Mouse (Mus musculus): ENCODE data around the gene Dlg2. TPM values are rescaled to one million over a fixed set of nuclear protein-coding genes. Genes with fewer than 3 reads are reported as not detected.

Dlg2 gene
- polyA plus RNA-seq, 1 experiment = 0.85 TPM

- H3K9me3 ChIP-seq (replicated peaks; ENCODE audit: control insufficient read depth, insufficient read depth, low read length, poor library complexity, severe bottlenecking) = no peaks in the 10 kb centered on the region
- H3K27ac ChIP-seq (ENCODE audit: insufficient read depth, low read length) = no peak overlapping the region
- H3K9ac ChIP-seq (ENCODE audit: low read depth, poor library complexity, severe bottlenecking) = no peak overlapping the region
- TF ChIP-seq CTCF (IDR thresholded peaks at IDR 0.05; ENCODE audit: low read depth, low read length) (no peak), POLR2A (IDR thresholded peaks at IDR 0.05; ENCODE audit: insufficient read depth, low read length) (no peak), EP300 (IDR thresholded peaks at IDR 0.05; ENCODE audit: insufficient read depth, low read depth, low read length) (no peak)
- H3K4me1 ChIP-seq (ENCODE audit: control insufficient read depth, insufficient read depth, low read length) = no peaks in the 10 kb centered on the region
- no peak overlapping the region for H3K4me3 ChIP-seq (ENCODE audit: low read depth, low read length)
- H3K36me3 ChIP-seq (ENCODE audit: control insufficient read depth, insufficient read depth, low read length, poor library complexity, severe bottlenecking) = no peaks in the 10 kb centered on the region
- H3K27me3 ChIP-seq (ENCODE audit: control insufficient read depth, insufficient read depth, low read length, poor library complexity, severe bottlenecking) = no peaks in the 10 kb centered on the region
Observed at GRCm38 (mm10) chr7:92396783-92397182, 1920.3 kb downstream of the Dlg2 start.

- H3K9me3 ChIP-seq (replicated peaks; ENCODE audit: control insufficient read depth, insufficient read depth, low read length, poor library complexity, severe bottlenecking) = no peaks in the 10 kb centered on the region
- no peak overlapping the region for H3K27ac ChIP-seq (ENCODE audit: insufficient read depth, low read length)
- H3K9ac ChIP-seq (ENCODE audit: low read depth, poor library complexity, severe bottlenecking) = no peak overlapping the region
- H3K27me3 ChIP-seq (ENCODE audit: control insufficient read depth, insufficient read depth, low read length, poor library complexity, severe bottlenecking) = no peaks in the 10 kb centered on the region
- TF ChIP-seq POLR2A (IDR thresholded peaks at IDR 0.05; ENCODE audit: insufficient read depth, low read length) (no peak), EP300 (IDR thresholded peaks at IDR 0.05; ENCODE audit: insufficient read depth, low read depth, low read length) (no peak), CTCF (IDR thresholded peaks at IDR 0.05; ENCODE audit: low read depth, low read length) (no peak)
- H3K4me3 ChIP-seq (ENCODE audit: low read depth, low read length) = no peak overlapping the region
- H3K36me3 ChIP-seq (ENCODE audit: control insufficient read depth, insufficient read depth, low read length, poor library complexity, severe bottlenecking) = no peaks in the 10 kb centered on the region
- no peaks in the 10 kb centered on the region for H3K4me1 ChIP-seq (ENCODE audit: control insufficient read depth, insufficient read depth, low read length)
Observed at GRCm38 (mm10) chr7:92398841-92399240, 1922.4 kb downstream of the Dlg2 start.

- H3K27ac ChIP-seq (ENCODE audit: insufficient read depth, low read length) = no peak overlapping the region
- no peaks in the 10 kb centered on the region for H3K27me3 ChIP-seq (ENCODE audit: control insufficient read depth, insufficient read depth, low read length, poor library complexity, severe bottlenecking)
- H3K9me3 ChIP-seq (replicated peaks; ENCODE audit: control insufficient read depth, insufficient read depth, low read length, poor library complexity, severe bottlenecking) = no peaks in the 10 kb centered on the region
- no peak overlapping the region for H3K9ac ChIP-seq (ENCODE audit: low read depth, poor library complexity, severe bottlenecking)
- no peak overlapping the region for H3K4me3 ChIP-seq (ENCODE audit: low read depth, low read length)
- no peaks in the 10 kb centered on the region for H3K4me1 ChIP-seq (ENCODE audit: control insufficient read depth, insufficient read depth, low read length)
- H3K36me3 ChIP-seq (ENCODE audit: control insufficient read depth, insufficient read depth, low read length, poor library complexity, severe bottlenecking) = no peaks in the 10 kb centered on the region
- TF ChIP-seq POLR2A (IDR thresholded peaks at IDR 0.05; ENCODE audit: insufficient read depth, low read length) = no peak
- TF ChIP-seq CTCF (IDR thresholded peaks at IDR 0.05; ENCODE audit: low read depth, low read length) = no peak
- no peak for TF ChIP-seq EP300 (IDR thresholded peaks at IDR 0.05; ENCODE audit: insufficient read depth, low read depth, low read length)
Observed at GRCm38 (mm10) chr7:92400551-92400950, 1924.1 kb downstream of the Dlg2 start.

- H3K4me1 ChIP-seq (ENCODE audit: control insufficient read depth, insufficient read depth, low read length) = no peaks in the 10 kb centered on the region
- TF ChIP-seq EP300 (IDR thresholded peaks at IDR 0.05; ENCODE audit: insufficient read depth, low read depth, low read length) = no peak
- TF ChIP-seq CTCF (IDR thresholded peaks at IDR 0.05; ENCODE audit: low read depth, low read length) = no peak
- TF ChIP-seq POLR2A (IDR thresholded peaks at IDR 0.05; ENCODE audit: insufficient read depth, low read length) = no peak
- H3K9ac ChIP-seq (ENCODE audit: low read depth, poor library complexity, severe bottlenecking) = no peak overlapping the region
- H3K36me3 ChIP-seq (ENCODE audit: control insufficient read depth, insufficient read depth, low read length, poor library complexity, severe bottlenecking) = no peaks in the 10 kb centered on the region
- H3K4me3 ChIP-seq (ENCODE audit: low read depth, low read length) = no peak overlapping the region
- H3K9me3 ChIP-seq (replicated peaks; ENCODE audit: control insufficient read depth, insufficient read depth, low read length, poor library complexity, severe bottlenecking) = no peaks in the 10 kb centered on the region
- H3K27me3 ChIP-seq (ENCODE audit: control insufficient read depth, insufficient read depth, low read length, poor library complexity, severe bottlenecking) = no peaks in the 10 kb centered on the region
- H3K27ac ChIP-seq (ENCODE audit: insufficient read depth, low read length) = no peak overlapping the region
Observed at GRCm38 (mm10) chr7:92401001-92401688, 1924.7 kb downstream of the Dlg2 start.

- no peaks in the 10 kb centered on the region for H3K9me3 ChIP-seq (replicated peaks; ENCODE audit: control insufficient read depth, insufficient read depth, low read length, poor library complexity, severe bottlenecking)
- no peaks in the 10 kb centered on the region for H3K27me3 ChIP-seq (ENCODE audit: control insufficient read depth, insufficient read depth, low read length, poor library complexity, severe bottlenecking)
- H3K36me3 ChIP-seq (ENCODE audit: control insufficient read depth, insufficient read depth, low read length, poor library complexity, severe bottlenecking) = no peaks in the 10 kb centered on the region
- H3K4me1 ChIP-seq (ENCODE audit: control insufficient read depth, insufficient read depth, low read length) = no peaks in the 10 kb centered on the region
- no peak overlapping the region for H3K9ac ChIP-seq (ENCODE audit: low read depth, poor library complexity, severe bottlenecking)
- no peak overlapping the region for H3K4me3 ChIP-seq (ENCODE audit: low read depth, low read length)
- TF ChIP-seq CTCF (IDR thresholded peaks at IDR 0.05; ENCODE audit: low read depth, low read length) (peak; percentile 58), EP300 (IDR thresholded peaks at IDR 0.05; ENCODE audit: insufficient read depth, low read depth, low read length) (no peak)
- no peak overlapping the region for H3K27ac ChIP-seq (ENCODE audit: insufficient read depth, low read length)
Observed at GRCm38 (mm10) chr7:92408479-92408878, 1932.0 kb downstream of the Dlg2 start.

- H3K4me1 ChIP-seq (ENCODE audit: control insufficient read depth, insufficient read depth, low read length) = no peaks in the 10 kb centered on the region
- no peak for TF ChIP-seq EP300 (IDR thresholded peaks at IDR 0.05; ENCODE audit: insufficient read depth, low read depth, low read length)
- TF ChIP-seq POLR2A (IDR thresholded peaks at IDR 0.05; ENCODE audit: insufficient read depth, low read length) = no peak
- TF ChIP-seq CTCF (IDR thresholded peaks at IDR 0.05; ENCODE audit: low read depth, low read length) = no peak
- no peaks in the 10 kb centered on the region for H3K27me3 ChIP-seq (ENCODE audit: control insufficient read depth, insufficient read depth, low read length, poor library complexity, severe bottlenecking)
- H3K4me3 ChIP-seq (ENCODE audit: low read depth, low read length) = no peak overlapping the region
- H3K36me3 ChIP-seq (ENCODE audit: control insufficient read depth, insufficient read depth, low read length, poor library complexity, severe bottlenecking) = no peaks in the 10 kb centered on the region
- H3K27ac ChIP-seq (ENCODE audit: insufficient read depth, low read length) = no peak overlapping the region
- H3K9me3 ChIP-seq (replicated peaks; ENCODE audit: control insufficient read depth, insufficient read depth, low read length, poor library complexity, severe bottlenecking) = no peaks in the 10 kb centered on the region
- no peak overlapping the region for H3K9ac ChIP-seq (ENCODE audit: low read depth, poor library complexity, severe bottlenecking)
Observed at GRCm38 (mm10) chr7:92420474-92420873, 1944.0 kb downstream of the Dlg2 start.

Data from ES-Bruce4 (cell line).